Mouse (Mus musculus) neutrophil, adult 5-6 weeks (primary cell): ENCODE data around the gene Stard13. TPM values are rescaled to one million over a fixed set of nuclear protein-coding genes. Genes with fewer than 3 reads are reported as not detected.

Source experiments
- ATAC-seq: fragments of 151-379, 151-347 bp; 2 replicates; pipeline ENCODE4 v1.8.0; 2017; ENCODE audit warnings: mild to moderate bottlenecking, moderate TSS enrichment; ENCODE audit not compliant: insufficient number of reproducible peaks, poor library complexity, low FRiP score, severe bottlenecking; ENCODE audit errors: extremely low read depth
- total RNA-seq: library from RNA; stranded (forward); fragments of 200-1000 nt; gene quantifications from 2 replicates; pipeline ENCODE4 v1.2.3, GENCODE M21; 2017

Stard13 gene
- total RNA-seq, 1 experiment from 2014 or later = not detected

DNA sequence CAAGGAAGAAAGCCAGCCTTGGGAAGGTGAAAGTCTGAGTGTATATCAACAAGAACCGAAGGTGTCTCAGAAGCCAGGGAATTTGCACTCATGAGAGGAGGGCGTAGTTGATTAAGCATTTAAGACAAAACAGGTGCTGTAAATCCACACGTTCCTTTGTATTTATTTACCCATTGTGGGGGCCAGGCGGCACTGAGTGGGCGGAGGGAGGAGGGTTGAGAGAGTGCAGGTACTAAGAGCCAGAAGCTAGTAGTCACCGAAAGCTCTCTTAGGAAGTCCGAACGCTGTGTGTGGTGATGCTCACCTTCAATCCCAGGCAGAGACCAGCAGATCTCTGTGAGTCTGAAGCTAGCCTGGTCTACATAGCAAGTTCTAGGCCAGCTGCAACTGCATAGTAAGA lies 147.9 kb downstream of the Stard13 start:
- no peak for ATAC-seq

DNA sequence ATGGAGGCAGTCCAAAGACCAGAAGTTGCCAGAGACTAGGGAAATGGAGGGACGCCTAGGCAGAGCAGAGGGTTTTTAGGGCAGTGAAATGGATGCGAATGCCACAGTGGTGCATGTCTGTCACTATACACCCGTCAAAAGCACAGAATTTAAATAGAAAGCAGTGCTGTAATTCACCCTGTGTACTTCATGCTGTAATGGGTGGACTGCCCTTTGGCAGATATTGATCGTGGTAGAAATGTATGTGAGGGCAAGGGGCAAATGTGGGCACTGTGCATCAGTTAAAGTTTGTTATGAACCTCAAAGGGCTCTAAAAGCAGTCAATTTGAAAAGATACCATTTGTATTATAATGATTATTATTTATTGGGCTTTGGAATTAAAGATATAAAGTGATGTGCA lies 153.4 kb downstream of the Stard13 start:
- ATAC-seq = no peak

- no peak for ATAC-seq
Observed at GRCm38 (mm10) chr5:151077953-151078352, 155.7 kb downstream of the Stard13 start.

- no peak for ATAC-seq
Observed at GRCm38 (mm10) chr5:151076917-151077316, 156.7 kb downstream of the Stard13 start.

GRCm38 (mm10) chr5:151074282-151074681 lies 159.4 kb downstream of the Stard13 start:
- no peak for ATAC-seq

DNA sequence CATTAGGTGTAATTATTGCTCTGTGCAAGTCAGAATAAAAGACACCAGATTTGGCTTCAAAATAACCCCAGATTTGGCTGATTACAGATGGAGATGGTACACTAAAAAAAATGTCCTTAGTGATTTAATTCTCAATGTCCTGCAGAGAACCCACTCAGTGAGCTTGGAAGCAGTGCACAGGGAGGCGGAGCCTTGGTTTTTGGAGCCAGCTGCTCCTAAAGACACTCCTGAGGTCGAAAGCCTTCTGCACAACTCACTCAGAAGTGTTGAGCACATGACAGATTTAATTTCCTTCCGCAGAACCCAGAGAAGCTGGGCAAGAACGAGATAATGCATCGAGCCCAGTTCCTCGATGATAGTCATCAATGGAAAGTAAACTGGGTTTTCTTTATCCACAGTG lies 162.2 kb downstream of the Stard13 start:
- ATAC-seq = no peak

GRCm38 (mm10) chr5:151070896-151071295 lies 162.7 kb downstream of the Stard13 start:
- no peak for ATAC-seq

GRCm38 (mm10) chr5:151069569-151069968 lies 164.1 kb downstream of the Stard13 start:
- ATAC-seq = no peak

DNA sequence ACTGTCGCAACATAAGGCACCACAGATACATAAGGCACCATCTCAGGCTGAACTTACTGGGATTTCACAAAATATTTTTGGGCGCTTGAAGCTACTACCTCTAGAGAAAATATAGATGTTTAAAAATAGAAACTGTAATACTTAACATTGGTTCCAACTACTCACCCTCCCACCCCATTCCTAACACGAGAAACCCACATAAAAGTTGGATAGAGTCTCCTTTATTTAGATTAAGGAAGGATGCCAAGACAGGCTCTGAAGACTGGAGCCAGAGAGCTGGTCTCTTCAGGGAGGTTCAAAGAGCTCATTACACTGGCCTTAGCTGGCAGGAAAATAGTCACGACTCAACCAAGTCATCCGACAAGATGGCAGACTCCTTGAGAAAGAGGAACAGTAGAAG lies 167.6 kb downstream of the Stard13 start:
- ATAC-seq = no peak

DNA sequence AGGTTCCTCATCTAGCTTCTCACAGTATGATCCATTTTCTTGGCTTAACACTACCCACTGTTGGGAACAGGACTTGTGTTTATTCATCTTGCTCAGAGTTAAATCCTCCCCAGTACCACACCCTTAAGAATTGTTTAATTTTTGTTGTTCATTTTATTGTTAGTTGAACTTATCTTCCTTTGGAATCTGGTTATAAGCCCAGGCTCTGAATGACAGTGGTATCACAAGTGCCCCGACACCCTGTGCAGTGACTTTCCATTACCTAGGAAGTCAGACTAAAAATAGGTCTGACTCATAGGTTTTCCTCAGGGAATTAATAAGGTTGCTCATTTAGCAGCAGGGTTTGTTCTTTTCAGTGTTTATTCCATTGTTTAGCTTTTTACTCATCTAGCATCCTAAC lies 168.4 kb downstream of the Stard13 start:
- ATAC-seq = no peak

- no peak for ATAC-seq
Observed at GRCm38 (mm10) chr5:151061942-151062341, 171.7 kb downstream of the Stard13 start.

DNA sequence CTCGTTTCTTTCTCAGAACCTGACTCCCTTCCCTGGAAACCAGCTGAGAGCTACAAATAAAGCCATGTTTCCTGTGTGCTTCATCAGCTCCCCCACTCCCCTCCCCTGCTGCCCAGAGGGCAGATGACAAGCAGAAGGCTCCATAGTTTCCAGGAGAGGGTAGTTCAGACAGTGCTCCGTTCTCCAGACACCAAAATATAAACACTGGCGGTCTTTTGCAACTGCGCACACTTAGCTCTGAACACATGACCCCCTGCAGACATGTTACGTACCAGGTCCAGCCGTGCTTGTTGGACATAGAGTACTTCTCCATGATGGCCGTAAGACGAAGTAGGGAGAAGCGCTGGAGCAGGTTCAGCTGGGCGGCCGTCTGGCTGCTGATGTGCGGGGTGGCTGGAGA lies 173.2 kb downstream of the Stard13 start:
- no peak for ATAC-seq

DNA sequence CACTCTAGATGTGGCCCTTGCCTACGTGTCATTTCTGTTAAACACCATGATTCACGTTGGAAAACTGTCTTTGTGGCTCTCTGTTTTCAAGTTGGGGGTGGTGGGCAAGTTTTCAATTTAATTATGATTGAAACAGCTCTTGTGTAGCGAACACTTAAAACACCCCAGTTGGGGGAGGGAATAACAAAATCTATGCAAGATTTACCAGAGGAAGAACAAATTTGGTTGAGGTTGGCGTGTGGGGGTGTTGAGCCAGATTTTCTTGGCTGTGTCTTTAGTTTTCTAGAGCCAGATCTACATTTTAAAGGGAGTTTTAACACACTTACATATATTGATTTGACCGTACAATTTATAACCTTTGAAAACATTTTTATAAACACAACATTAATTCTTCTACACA lies 173.9 kb downstream of the Stard13 start:
- no peak for ATAC-seq

DNA sequence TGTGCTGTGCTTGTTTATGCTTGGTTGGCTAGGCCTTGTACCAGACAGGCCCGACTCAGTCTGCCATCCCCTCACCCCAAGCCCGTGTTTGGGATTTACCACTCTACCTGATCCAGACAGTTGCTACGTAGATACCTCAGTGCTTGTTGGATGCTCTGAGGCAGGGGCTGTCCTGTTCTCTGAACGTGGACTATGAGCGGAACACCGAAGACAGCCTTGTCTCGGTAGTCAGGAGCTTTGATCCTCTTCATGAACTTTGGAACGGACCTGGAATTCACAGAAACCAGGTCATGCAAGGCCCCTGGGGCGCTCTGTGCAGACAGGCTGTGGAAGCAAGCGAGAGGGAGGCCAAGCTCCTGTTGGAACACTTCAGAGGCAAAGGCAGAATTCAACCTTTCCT lies 174.3 kb downstream of the Stard13 start:
- ATAC-seq = no peak

DNA sequence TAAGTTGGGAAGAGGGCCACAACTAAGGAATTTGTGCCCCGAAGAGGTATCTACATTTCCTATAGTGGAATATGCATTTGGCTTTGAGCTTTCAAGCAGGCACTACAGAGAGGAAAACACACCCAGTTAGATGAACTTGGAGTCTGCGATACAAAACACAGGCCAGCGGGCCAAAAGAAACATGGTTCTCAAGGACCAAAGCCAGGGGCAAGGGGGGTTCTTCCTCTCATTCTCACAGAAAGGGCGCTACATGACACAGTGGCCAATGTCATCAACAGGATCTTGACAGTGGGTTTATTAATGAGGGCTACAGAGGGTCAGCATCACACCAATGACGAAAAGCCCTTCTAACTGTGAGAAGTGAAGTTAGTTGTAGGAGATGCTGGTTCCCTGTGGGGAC lies 175.9 kb downstream of the Stard13 start:
- no peak for ATAC-seq

DNA sequence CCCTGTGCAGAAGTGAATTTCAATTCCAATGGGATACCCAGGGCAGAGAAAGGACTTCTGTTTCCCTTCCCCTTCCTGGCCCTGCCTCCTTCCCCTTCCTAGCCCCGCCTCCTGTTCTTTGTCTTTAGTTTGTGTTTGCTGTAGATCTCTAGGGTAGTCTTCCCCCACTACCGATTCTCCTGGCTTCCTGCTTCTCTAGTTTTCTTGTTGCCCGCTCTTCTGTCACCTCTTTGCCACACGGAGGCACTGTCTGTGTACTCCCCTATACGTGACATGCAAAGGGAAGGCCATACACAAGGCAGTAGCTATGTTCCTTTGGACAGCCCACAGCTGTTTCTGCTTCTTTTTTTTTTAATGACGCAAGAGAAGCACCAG lies 176.7 kb downstream of the Stard13 start:
- ATAC-seq = no peak

- ATAC-seq = no peak
Observed at GRCm38 (mm10) chr5:151056255-151056919, 177.2 kb downstream of the Stard13 start.

- ATAC-seq = no peak
Observed at GRCm38 (mm10) chr5:151055426-151056090, 178.1 kb downstream of the Stard13 start.

DNA sequence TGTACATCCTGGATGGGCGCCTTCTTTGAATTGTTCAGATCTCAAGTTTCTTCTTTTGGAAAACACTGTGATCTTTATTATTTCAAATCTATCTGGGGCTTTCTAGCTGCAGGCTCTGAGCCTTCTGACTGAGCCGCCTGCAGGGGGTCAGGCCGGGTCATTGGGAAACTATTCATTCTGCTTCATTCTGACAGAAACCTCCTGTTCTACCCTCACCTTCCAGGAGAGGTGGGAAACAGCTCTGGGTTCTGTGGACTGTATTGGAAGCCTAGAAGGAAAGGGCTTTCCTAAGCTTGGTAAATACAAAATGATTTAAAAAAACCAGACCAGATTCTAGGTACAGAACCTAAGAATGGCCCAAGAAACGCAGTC lies 178.9 kb downstream of the Stard13 start:
- no peak for ATAC-seq

DNA sequence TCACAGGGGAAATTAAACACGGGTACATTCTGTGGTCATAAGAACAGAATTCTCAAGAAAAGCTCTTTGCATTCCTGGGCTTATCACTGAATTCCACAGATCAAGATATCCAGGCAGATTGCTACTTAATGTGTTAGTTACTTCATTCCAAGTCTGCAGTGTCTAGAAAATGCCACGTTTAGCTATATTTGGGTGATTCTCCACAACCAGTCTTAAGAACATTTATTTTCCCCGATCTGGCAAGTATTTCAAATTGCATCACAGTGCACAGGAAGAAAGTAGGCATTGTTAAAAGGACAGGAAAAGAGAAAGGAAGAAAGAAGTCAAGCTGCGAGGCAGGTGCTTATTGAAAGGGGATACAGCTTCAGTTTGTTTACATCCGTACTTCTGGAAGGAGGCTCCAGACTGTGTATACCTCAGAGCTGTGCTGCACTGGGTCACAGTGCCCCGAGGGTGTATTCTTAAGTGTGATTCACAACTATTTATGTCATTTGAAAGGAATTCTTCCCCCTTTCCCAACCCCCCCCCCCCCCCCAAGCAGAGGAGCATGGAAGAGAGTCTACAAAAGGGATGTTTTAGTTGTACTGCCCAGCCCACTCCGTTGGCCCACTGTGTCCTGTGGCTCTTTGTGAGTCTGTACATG lies 179.4 kb downstream of the Stard13 start:
- ATAC-seq = no peak
